Mouse (Mus musculus): ENCODE results near the gene Arsk. TPM values are rescaled to one million over a fixed set of nuclear protein-coding genes. Genes with fewer than 3 reads are reported as not detected.

Arsk gene
- polyA plus RNA-seq (2014; fragmentation: Illumina TruSeq; extraction: RNeasy Lipid Tissue Mini Kit (QIAGEN cat#74804)): 75.6 TPM

DNA sequence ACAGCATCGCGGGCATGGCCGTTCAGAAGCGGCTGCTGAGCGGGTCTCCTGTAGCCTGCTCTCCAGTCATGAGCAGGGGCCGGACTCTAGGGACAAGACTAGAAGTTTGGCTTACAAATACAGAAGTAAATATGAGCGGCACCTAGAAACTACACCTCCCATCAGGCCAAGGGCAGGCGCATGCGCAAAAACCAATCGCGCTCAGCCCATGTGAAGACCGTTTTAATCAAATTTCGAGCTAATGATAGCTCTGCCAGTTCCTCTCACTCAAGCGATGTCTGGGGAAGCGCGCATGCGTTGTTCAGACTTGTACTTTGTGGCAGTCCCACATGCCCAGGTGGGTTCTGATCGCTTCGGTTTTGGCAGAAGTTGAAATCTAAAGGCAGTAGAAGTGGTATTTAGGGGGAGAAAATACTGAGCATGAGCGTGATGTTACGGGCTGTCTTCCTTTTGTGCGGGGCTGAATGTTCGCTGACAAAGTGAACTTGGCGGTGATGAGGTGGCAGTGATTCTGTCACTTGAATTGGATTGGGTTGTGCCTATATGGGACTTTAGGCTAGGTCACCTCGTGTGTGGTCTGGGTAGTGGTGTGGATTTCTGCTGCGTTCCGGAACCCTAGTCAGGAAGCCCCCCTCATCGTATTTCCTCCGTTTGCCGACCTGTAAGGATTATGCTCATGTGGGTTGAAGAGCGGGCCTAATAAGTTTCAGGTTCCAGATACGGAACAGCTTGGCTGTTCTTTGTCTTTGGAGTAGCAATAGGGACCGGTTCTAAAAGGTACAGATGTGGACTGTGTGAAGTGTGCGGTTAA, at the start of gene Arsk, which contains the start of gene Ttc37:
Arsk (minus strand) TSS at position 168 of the 811 bp plus-strand sequence.
Ttc37 (plus strand) TSS at position 242 of the 811 bp plus-strand sequence.

DNA sequence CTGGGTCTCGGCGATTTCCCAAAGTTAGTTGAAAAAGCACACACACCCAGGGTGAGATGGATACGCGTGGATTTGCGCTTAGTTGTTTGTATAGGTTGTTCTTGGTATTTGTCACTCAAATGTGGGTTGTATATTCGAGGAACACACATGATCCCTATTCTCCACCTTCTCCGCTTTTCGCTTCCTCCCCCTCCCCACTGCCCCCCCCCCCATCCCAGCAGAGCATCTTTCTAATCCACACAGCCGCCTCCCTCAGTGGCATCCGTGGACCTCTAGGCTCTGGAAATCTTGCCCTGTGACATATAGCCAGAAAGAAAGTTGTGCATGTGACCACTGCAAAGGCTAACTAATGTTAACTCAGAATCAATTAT, 41.6 kb downstream of the Arsk start, which contains the start of gene Gpr150:
Gpr150 (minus strand) TSS at position 101 of the 371 bp plus-strand sequence.

DNA sequence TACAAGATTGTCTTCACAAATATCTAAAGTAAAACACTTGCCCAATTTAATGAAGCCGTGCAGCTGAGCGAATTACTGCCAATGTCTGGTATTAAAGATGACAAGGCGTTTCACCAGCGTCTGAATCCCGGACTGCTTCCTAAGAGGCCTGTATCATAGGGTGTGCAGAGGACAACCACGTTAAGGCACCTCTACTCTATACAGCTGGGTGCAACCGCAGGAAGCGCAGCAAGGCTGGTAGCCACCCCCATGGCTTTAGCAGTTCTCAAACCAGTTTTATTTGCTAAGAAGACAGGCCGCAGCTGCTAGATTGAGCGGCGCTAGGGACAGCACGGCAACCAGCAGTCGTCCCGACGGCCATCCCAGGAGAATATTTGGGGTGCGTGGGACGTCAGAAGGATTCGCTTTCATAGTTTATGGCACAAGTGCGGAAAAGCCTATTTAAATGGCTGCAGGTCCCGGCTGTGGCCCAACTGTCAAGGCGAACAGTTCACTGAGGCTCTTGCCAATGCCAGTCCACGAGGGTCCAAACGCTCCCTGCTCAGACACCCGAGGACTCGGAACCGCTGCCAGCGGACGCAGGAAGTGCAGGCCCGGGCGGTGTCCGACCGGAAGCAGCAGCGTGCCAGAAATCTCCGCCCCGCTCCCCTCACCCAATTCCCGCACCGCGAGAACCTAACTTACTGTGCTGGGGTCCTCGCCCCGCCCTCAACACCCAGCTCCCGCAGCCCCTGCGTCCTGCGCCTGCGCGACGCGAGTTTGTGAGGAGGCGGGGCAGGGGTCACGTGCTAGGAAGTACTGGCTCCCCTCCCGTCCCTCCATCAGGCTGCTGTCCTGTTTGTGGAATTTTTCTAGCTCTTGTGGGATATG, 80.3 kb downstream of the Arsk start, which contains the start of gene Rfesd:
Rfesd (minus strand) TSS at position 746 of the 870 bp plus-strand sequence.

Other genes with a start within 250 kb of the Arsk start
- gene Rhobtb3, start 154.7 kb downstream of the Arsk start, polyA plus RNA-seq (2014; fragmentation: Illumina TruSeq; extraction: RNeasy Lipid Tissue Mini Kit (QIAGEN cat#74804)): 107 TPM
- gene Spata9, start 131.5 kb downstream of the Arsk start, polyA plus RNA-seq (2014; fragmentation: Illumina TruSeq; extraction: RNeasy Lipid Tissue Mini Kit (QIAGEN cat#74804)): 0.51 TPM
- 78.5 TPM for gene Rfesd, start 79.9 kb downstream of the Arsk start, polyA plus RNA-seq (2014; fragmentation: Illumina TruSeq; extraction: RNeasy Lipid Tissue Mini Kit (QIAGEN cat#74804))
- gene Gpr150, start 41.7 kb downstream of the Arsk start, polyA plus RNA-seq (2014; fragmentation: Illumina TruSeq; extraction: RNeasy Lipid Tissue Mini Kit (QIAGEN cat#74804)): not detected
- gene Ttc37, start 74 bp upstream of the Arsk start, polyA plus RNA-seq (2014; fragmentation: Illumina TruSeq; extraction: RNeasy Lipid Tissue Mini Kit (QIAGEN cat#74804)): 56.6 TPM
- 7.9 TPM for gene Fam81b, start 206.4 kb upstream of the Arsk start, polyA plus RNA-seq (2014; fragmentation: Illumina TruSeq; extraction: RNeasy Lipid Tissue Mini Kit (QIAGEN cat#74804))

Measured in ovary, adult 10 weeks (tissue).